Mouse (Mus musculus) megakaryocyte, embryonic 14.5 days (primary cell): ENCODE measurements around the gene Carns1.

Experiments
- FLI1 ChIP-seq: IDR thresholded peaks from 2 replicates; pipeline ENCODE4 v1.6.1; 2012; ENCODE audit warnings: low read length, inconsistent platforms, mixed read lengths
- GATA1 ChIP-seq: IDR thresholded peaks from 3 replicates; pipeline ENCODE4 v1.6.1; 2012; ENCODE audit warnings: mixed read lengths, low read length, inconsistent platforms, borderline replicate concordance

- no peak for TF ChIP-seq GATA1
- TF ChIP-seq FLI1: no peak
Measured at GRCm38 (mm10) chr19:4214771-4215450, 39.6 kb upstream of the Carns1 start.
